In the genomic region with DNA sequence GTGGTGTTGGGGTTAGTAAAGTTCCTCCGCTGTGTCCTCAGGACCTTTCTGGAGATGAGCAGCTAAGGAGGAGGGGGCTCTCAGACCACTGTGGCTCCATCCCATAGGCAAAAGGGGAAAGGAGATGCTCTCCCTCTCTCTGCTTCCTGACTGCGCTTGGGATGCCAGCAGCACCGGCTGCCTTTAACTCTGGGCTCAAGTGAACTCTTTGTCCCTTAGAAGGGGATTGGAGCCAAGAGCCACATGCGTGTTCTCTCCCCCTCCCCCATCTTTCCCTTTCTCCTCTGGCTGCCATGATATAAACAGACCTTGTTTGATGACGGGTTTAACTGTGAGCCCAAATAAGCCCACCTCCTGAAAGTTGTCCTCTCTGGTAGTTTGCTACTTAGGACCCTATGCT, we compare ENCODE assay signal across 30 mouse cellular contexts. TPM values are rescaled to one million over a fixed set of nuclear protein-coding genes. Genes with fewer than 3 reads are reported as not detected.
DNase-seq lines count a peak whose midpoint lies in the region; ATAC-seq and TF ChIP-seq lines count a peak whose summit lies in the region.
"Had no signal": no experiment of that assay in that cellular context is flagged by ENCODE, and none has a peak within 500 bp of the region (broad histone marks: within the 10 kb centered on the region; RNA-seq: fewer than 3 reads in every experiment).

No protein-coding gene starts in this region.

- peaks cover 9% of the 10 kb centered on the region; the same call in 1 of the 2 replicates for H3K27me3 ChIP-seq in heart, embryonic 10.5 days (ENCODE audit: insufficient read depth, poor library complexity, severe bottlenecking)
- H3K27me3 ChIP-seq in heart, adult 2 months (ENCODE audit: control insufficient read depth, insufficient read depth, low read length): no peaks in the 10 kb centered on the region
- peaks cover 38% of the 10 kb centered on the region for H3K27me3 ChIP-seq in midbrain, embryonic 10.5 days (ENCODE audit: low read depth, poor library complexity, severe bottlenecking)
- H3K27me3 ChIP-seq in midbrain, embryonic 15.5 days (replicated peaks): peaks cover 16% of the 10 kb centered on the region
- H3K27me3 ChIP-seq in embryonic facial prominence, embryonic 12.5 days: no peaks in the 10 kb centered on the region
- no peaks in the 10 kb centered on the region; the same call in 1 of the 2 replicates for H3K27me3 ChIP-seq in limb, embryonic 15.5 days

- TF ChIP-seq POLR2A in heart, adult 2 months (IDR thresholded peaks at IDR 0.05; ENCODE audit: insufficient read depth, low read depth, low read length): no peak

- no peaks in the 10 kb centered on the region for H3K9me3 ChIP-seq in heart, embryonic 10.5 days
- H3K9me3 ChIP-seq in midbrain, embryonic 10.5 days (replicated peaks): no peaks in the 10 kb centered on the region
- H3K9me3 ChIP-seq in midbrain, embryonic 15.5 days: no peaks in the 10 kb centered on the region
- no peaks in the 10 kb centered on the region for H3K9me3 ChIP-seq in embryonic facial prominence, embryonic 12.5 days
- H3K9me3 ChIP-seq in limb, embryonic 15.5 days: no peaks in the 10 kb centered on the region
- H3K9me3 ChIP-seq: liver, embryonic 12.5 days; neural tube, embryonic 12.5 days had no signal

- H3K4me1 ChIP-seq in heart, embryonic 10.5 days: peaks cover 15% of the 10 kb centered on the region
- no peaks in the 10 kb centered on the region; the same call in 1 of the 2 replicates for H3K4me1 ChIP-seq in heart, adult 2 months (ENCODE audit: control insufficient read depth, insufficient read depth, low read length)
- peaks cover 19% of the 10 kb centered on the region for H3K4me1 ChIP-seq in midbrain, embryonic 10.5 days
- 0 out of 2 replicates have a peak, but pooled peaks cover 3% of the 10 kb centered on the region for H3K4me1 ChIP-seq in midbrain, embryonic 15.5 days
- peaks cover 26% of the 10 kb centered on the region for H3K4me1 ChIP-seq in embryonic facial prominence, embryonic 12.5 days
- peaks cover 50% of the 10 kb centered on the region for H3K4me1 ChIP-seq in limb, embryonic 15.5 days
- H3K4me1 ChIP-seq: liver, embryonic 12.5 days had no signal

- H3K9ac ChIP-seq in heart, adult 2 months (ENCODE audit: low read depth, low read length): no peak overlapping the region
- no peak overlapping the region for H3K9ac ChIP-seq in midbrain, embryonic 15.5 days
- no peak overlapping the region for H3K9ac ChIP-seq in embryonic facial prominence, embryonic 12.5 days
- no peak overlapping the region for H3K9ac ChIP-seq in limb, embryonic 15.5 days
- H3K9ac ChIP-seq: hindbrain, embryonic 14.5 days; liver, embryonic 12.5 days; liver, postnatal 0 days; neural tube, embryonic 12.5 days had no signal

- no peak overlapping the region for H3K4me2 ChIP-seq in midbrain, embryonic 15.5 days
- H3K4me2 ChIP-seq in embryonic facial prominence, embryonic 12.5 days (replicated peaks): no peak overlapping the region
- no peak overlapping the region for H3K4me2 ChIP-seq in limb, embryonic 15.5 days
- H3K4me2 ChIP-seq: hindbrain, embryonic 14.5 days; liver, embryonic 12.5 days; neural tube, embryonic 12.5 days had no signal

- H3K27ac ChIP-seq in heart, embryonic 10.5 days: peak overlapping the region; percentile 52; the same call in 1 of the 2 replicates
- no peak overlapping the region for H3K27ac ChIP-seq in heart, adult 2 months
- H3K27ac ChIP-seq in midbrain, embryonic 10.5 days (replicated peaks): peak overlapping the region; percentile 63
- H3K27ac ChIP-seq in midbrain, embryonic 15.5 days: no peak overlapping the region
- peak overlapping the region; percentile 61; the same call in 1 of the 2 replicates for H3K27ac ChIP-seq in embryonic facial prominence, embryonic 12.5 days
- peak overlapping the region; percentile 62 for H3K27ac ChIP-seq in limb, embryonic 15.5 days
- H3K27ac ChIP-seq: hindbrain, embryonic 14.5 days; kidney, postnatal 0 days; liver, embryonic 12.5 days; macrophage; neural tube, embryonic 12.5 days had no signal

- TF ChIP-seq CTCF in heart, adult 2 months (IDR thresholded peaks at IDR 0.05): no peak

- DNase-seq in heart, embryonic 10.5 days (ENCODE audit: low spot score): no peak
- no peak for DNase-seq in heart, adult 2 months
- DNase-seq in midbrain, embryonic 10.5 days (ENCODE audit: low spot score): no peak
- no peak for DNase-seq in testis, postnatal 14 days (ENCODE audit: low spot score)
- no peak for DNase-seq in layer of hippocampus, adult 8-10 months (ENCODE audit: low spot score in 2 of 2)
- DNase-seq: adrenal gland, postnatal 25 days; cerebellum, adult 2 months; cerebellum, postnatal 14 days; gastrocnemius, postnatal 10 days; kidney, adult 18-20 months; kidney, postnatal 4 days; layer of hippocampus, postnatal 36 days; liver, postnatal 0 days; right cerebral cortex, adult 18-20 months; spleen, adult 18-20 months; thymus, adult 18-20 months; thymus, postnatal 25 days had no signal

- no peak overlapping the region for H3K4me3 ChIP-seq in heart, embryonic 10.5 days
- H3K4me3 ChIP-seq in heart, adult 2 months: no peak overlapping the region
- no peak overlapping the region for H3K4me3 ChIP-seq in midbrain, embryonic 10.5 days
- no peak overlapping the region for H3K4me3 ChIP-seq in midbrain, embryonic 15.5 days
- H3K4me3 ChIP-seq in embryonic facial prominence, embryonic 12.5 days: no peak overlapping the region
- H3K4me3 ChIP-seq in limb, embryonic 15.5 days: no peak overlapping the region
- H3K4me3 ChIP-seq: liver, embryonic 12.5 days; myocyte; neural tube, embryonic 12.5 days had no signal

- TF ChIP-seq EP300 in heart, adult 2 months (IDR thresholded peaks at IDR 0.05; ENCODE audit: insufficient read depth, low read depth, low read length): no peak

- H3K79me2 ChIP-seq in heart, adult 2 months (replicated peaks; ENCODE audit: control insufficient read depth, insufficient read depth, low read length): no peaks in the 10 kb centered on the region

- intact Hi-C loops in heart, adult 2 months (cut with DNase I): no loop called here

- H3K36me3 ChIP-seq in heart, embryonic 10.5 days: no peaks in the 10 kb centered on the region
- H3K36me3 ChIP-seq in heart, adult 2 months (ENCODE audit: control insufficient read depth, insufficient read depth, low read length): no peaks in the 10 kb centered on the region
- H3K36me3 ChIP-seq in midbrain, embryonic 10.5 days: no peaks in the 10 kb centered on the region
- no peaks in the 10 kb centered on the region for H3K36me3 ChIP-seq in midbrain, embryonic 15.5 days (replicated peaks)
- H3K36me3 ChIP-seq in embryonic facial prominence, embryonic 12.5 days: no peaks in the 10 kb centered on the region
- H3K36me3 ChIP-seq in limb, embryonic 15.5 days: no peaks in the 10 kb centered on the region
- H3K36me3 ChIP-seq: liver, embryonic 12.5 days; neural tube, embryonic 12.5 days had no signal

- 69% methylated on average over 5 of the region's 5 CpGs for WGBS in heart, embryonic 10.5 days
- WGBS in heart, adult 2 months: 51% methylated on average over 5 of the region's 5 CpGs
- WGBS in midbrain, embryonic 10.5 days: 89% methylated on average over 5 of the region's 5 CpGs
- 67% methylated on average over 5 of the region's 5 CpGs for WGBS in midbrain, embryonic 15.5 days
- WGBS in embryonic facial prominence, embryonic 12.5 days: 64% methylated on average over 5 of the region's 5 CpGs
- 56% methylated on average over 5 of the region's 5 CpGs for WGBS in limb, embryonic 15.5 days

- ATAC-seq in midbrain, embryonic 15.5 days (replicated peaks): no peak
- ATAC-seq in embryonic facial prominence, embryonic 12.5 days (ENCODE audit: insufficient number of reproducible peaks, insufficient read depth, low FRiP score, low TSS enrichment): no peak
- ATAC-seq in limb, embryonic 15.5 days (ENCODE audit: insufficient number of reproducible peaks, low FRiP score, low TSS enrichment, low read depth): no peak
- ATAC-seq: forebrain, embryonic 16.5 days; inflammation-experienced regulatory T-cells, adult 6 months; liver, embryonic 12.5 days; liver, postnatal 0 days; lung, postnatal 0 days; midbrain, embryonic 16.5 days had no signal

RNA-seq across cellular contexts. Expression of a gene that starts 7.8 kb away (rescaled TPM):
- polyA plus RNA-seq in heart, embryonic 10.5 days (2016; fragmentation: Nextera tagmentation; extraction: Ambion mirVana): 94.7 and 103 TPM in 2 replicates
- total RNA-seq in heart, adult 2 months (2021): 10 to 100 TPM; 38.5 to 43.9 TPM
- polyA plus RNA-seq in heart, adult 2 months (2012; rRNA removed): 51.0 and 75.1 TPM in 2 replicates
- polyA plus RNA-seq in midbrain, embryonic 10.5 days (2016; fragmentation: Nextera tagmentation; extraction: Ambion mirVana): 62.5 and 74.5 TPM in 2 replicates
- 106 and 108 TPM in 2 replicates for polyA plus RNA-seq in midbrain, embryonic 15.5 days (2015; fragmentation: Nextera tagmentation; extraction: Ambion mirVana)
- polyA plus RNA-seq in embryonic facial prominence, embryonic 12.5 days (2016; fragmentation: Nextera tagmentation; extraction: Ambion mirVana): 229 and 238 TPM in 2 replicates
- 149 and 184 TPM in 2 replicates for polyA plus RNA-seq in limb, embryonic 15.5 days (2015; fragmentation: Nextera tagmentation; extraction: Ambion mirVana)
- total RNA-seq in layer of hippocampus, adult 8-10 months (2022): 100 to 1,000 TPM; 103 to 126 (median 119) TPM

Comparison
In these comparisons a context has a peak if more than half of its experiments do, and no peak if none do; other contexts are left out.
1. H3K27ac ChIP-seq: peak in heart, embryonic 10.5 days (single experiment), midbrain, embryonic 10.5 days (single experiment), embryonic facial prominence, embryonic 12.5 days (single experiment) and limb, embryonic 15.5 days (single experiment); none in heart, adult 2 months (single experiment) and midbrain, embryonic 15.5 days (single experiment).